Mouse (Mus musculus) bone marrow, adult 2 months (tissue): ENCODE data around the gene Adgrv1.

Experiments used
- CTCF ChIP-seq: fragments of 200-500 bp; IDR thresholded peaks from 2 replicates; pipeline ENCODE4 v1.5.1; 2011; ENCODE audit warnings: low read length, control low read depth; ENCODE audit not compliant: control insufficient read depth, insufficient read depth
- POLR2A ChIP-seq: fragments of 200-500 bp; IDR thresholded peaks from 2 replicates; pipeline ENCODE4 v1.6.1; 2011; ENCODE audit warnings: low read depth, mild to moderate bottlenecking, control low read depth, low read length, borderline replicate concordance; ENCODE audit not compliant: control insufficient read depth

GRCm38 (mm10) chr13:81332018-81332417 lies 300.9 kb downstream of the Adgrv1 start:
- TF ChIP-seq POLR2A (no peak), CTCF (no peak)
